Mouse (Mus musculus) thymus, adult 18-20 months (tissue): ENCODE data around the gene March9.

Experiments
- DNase-seq, 2 experiments: peaks; one replicate each; pipeline ENCODE4 v3.0.0; 2022; ENCODE audit warnings: mixed read lengths in 2 of 2

The March9 gene

DNA sequence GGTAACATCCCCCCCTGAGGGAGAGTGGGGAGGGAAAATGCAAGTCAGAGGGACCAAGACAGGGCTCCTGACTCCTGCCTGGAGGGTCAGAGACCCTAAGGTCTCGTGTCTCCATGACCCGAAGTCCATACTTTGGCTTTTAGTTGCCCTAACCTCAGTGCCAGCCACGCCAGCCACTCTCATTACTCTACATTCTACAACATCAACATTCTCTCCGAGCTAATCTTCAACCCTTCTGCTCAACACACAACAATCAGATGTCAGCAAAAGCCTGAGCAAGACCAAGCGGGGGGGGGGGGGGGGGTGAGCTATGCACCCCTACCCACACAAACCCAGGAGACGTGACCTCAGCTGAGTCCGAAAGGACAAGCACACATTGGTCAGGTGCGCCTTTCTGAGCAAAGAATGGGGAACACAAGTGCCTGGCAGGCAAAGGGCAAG, 26.7 kb downstream of the March9 start:
- DNase-seq: no peak

DNA sequence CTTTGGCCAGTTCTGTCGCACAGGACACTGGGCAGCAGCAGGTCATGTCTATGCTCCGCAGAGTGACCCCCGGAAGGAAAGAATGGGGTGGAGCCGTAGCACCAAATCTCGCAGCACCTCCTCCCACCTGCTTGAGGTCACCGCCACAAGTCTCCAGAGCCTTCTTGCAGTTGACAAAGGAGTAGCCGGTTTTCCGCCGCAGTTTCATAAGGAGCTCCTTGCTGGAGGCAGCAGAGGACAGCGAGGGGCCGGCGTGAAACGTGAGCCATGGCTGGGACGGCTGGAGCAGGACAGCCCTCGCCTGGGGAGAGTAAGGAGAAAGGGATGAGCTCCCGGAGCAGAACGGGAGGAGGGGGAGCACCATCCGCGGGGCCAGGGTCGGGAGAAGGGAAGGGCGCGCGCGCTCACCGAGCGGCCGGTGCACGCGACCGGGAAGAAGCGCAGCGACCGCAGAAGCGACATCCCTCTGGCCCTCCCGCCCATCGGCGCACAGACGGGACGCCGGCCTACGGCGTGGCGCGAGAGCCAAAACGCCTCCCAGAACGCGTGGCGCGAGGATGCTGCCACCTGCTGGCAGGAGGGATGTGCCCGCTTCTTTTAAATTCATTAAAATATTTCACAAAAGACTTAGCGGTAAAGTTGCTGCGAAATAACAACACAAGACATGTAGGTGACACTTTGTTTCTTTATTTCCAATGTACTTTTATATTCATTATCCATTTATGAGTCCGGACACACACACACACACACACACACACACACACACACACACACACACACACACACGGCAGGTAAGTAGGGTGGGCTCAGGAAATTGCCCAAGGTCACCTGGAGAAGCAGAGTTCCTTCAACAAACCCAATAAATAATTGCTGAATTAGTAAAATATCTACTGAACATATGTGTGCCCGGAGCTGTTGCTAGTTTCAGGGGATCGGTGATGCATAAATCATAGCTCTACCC, 29.4 kb downstream of the March9 start, which contains the start of gene Tsfm:
Gene Tsfm, minus strand, starts transcription at position 505 of the 961 bp plus-strand sequence.
- peak; percentile 79 to 82 for DNase-seq

DNA sequence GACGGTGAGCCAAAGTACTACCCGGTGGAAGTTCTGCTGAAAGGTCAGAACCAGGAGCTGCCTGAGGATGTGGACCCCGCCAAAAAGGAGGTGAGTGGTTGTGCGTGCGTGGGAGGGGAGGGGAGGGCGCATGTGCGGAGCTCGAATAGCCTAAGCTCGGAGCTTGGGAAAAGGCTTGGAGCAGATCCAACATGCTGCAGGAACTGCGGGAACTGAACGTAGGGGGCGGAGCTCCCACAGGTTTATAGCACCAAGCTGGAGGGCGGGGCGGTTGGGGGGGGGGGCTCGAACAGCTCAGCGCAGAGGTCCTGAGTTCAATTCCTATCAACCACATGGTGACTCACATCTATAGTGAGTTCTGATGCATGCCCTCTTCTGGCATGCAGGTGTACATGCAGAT, 41.6 kb downstream of the March9 start:
- DNase-seq: no peak

DNA sequence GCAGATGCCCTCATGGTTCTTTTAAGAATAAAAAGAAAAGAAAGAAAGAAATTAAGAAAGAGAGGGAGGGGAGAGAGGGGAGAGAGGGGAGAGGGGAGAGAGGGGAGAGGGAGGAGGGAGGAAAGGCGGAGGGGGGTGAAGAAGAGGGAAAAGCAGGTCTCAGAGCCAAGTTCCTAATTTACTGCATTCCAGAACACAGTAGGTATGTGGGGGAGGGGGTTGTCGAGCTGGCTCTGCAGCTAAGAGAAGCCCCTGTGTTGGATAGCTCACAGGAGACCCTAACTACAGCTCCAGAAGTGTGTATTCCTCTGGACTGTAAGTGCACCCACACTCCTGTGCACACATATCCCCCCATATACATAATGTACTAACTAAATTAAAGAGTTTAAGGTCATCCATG, 42.9 kb downstream of the March9 start:
- DNase-seq: no peak

DNA sequence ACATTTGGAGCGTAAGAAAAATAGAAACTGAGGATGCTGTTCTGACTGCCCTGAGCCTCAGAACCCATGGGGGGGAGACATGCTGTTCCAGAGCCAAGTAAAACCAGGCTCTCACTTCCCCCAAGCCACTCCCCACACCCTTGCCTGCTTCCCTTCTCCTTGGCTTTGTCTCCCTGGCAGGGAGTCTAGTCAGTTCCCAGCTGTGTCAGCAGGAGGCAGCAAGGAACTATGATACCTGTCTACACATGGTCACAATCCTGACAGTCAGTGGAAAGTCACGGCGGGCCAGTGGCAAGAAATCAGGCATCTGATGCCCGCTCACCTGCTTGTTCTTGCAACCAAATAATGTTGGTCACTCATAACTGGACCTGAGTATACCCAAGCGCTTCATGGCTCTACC, 43.5 kb downstream of the March9 start:
- DNase-seq: no peak
